Mouse (Mus musculus) lung, postnatal 10 days (tissue): ENCODE results near the gene Rpl36a.

ENCODE experiments used
- DNase-seq: peaks from one replicate; pipeline ENCODE4 v3.0.0; 2021

The Rpl36a gene

DNA sequence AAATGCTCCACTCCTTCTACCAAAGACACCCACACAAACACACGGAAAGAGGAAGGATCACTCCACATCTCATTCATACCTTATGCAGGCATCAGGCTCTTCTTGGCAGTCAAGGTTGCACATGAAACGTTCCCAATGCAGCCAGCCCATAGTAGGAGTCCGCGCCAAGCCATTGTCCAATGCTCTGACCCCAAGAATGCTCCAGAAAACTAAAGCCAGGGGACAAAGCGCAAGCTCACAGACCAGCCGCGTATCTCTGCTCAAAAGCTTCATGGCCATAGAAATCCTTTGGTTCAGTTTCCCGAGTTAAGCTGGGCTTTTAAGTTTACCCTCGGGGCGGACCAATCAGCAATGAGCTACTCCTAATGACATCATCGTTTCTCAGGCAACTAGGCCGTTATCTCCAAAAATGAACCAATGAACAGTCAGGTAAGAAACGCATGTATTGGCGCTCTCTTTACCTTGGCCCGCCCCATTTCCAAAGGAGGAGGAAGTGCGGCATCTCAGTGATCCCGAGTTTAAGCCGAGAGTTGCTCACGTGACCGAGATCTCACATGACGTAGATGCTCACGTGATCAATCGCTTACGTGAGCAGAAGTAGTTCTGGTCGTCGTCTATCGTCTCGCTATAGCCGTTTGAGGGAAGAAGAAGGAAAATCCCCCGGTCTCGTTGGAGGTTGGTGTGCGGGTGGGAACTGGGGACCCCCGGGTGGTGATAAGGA is 15.4 kb downstream of the Rpl36a start, which contains the start of the genes Gla and Hnrnph2:
TSS of gene Gla (minus strand) at position 467 of the 721 bp plus-strand sequence.
TSS of gene Hnrnph2 (plus strand) at position 521 of the 721 bp plus-strand sequence.
- DNase-seq, result peak; percentile 95

- DNase-seq, result no peak
Measured at GRCm38 (mm10) chrX:134601380-134602120, 16.1 kb downstream of the Rpl36a start.

GRCm38 (mm10) chrX:134609472-134609871 is 24.0 kb downstream of the Rpl36a start:
- peak; percentile 32 for DNase-seq

DNA sequence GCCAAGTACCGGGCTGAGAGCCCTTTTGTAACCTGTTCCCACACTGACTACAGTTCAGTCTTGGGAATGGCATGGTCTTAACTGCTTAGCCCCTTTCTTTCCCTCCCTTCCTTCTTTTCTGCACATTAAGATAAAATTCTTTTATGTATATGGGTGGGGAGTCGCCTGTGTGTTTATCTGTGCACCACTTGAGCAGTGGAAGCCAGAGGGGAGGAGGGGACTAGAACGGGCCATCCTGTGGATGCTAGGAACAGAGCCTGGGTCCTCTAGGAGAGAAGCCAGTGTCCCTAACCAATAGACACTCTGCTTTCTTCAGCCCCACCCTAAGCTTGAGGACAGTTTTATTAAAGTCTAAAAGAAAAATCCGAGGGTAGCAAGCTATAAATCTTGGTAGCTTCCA is 25.5 kb downstream of the Rpl36a start:
- DNase-seq, result no peak

- DNase-seq, result peak; percentile 82
Measured at GRCm38 (mm10) chrX:134612285-134612959, 27.0 kb downstream of the Rpl36a start.

- no peak for DNase-seq
Measured at GRCm38 (mm10) chrX:134614306-134614705, 28.9 kb downstream of the Rpl36a start.

- DNase-seq, result no peak
Measured at GRCm38 (mm10) chrX:134619695-134620094, 34.2 kb downstream of the Rpl36a start.

DNA sequence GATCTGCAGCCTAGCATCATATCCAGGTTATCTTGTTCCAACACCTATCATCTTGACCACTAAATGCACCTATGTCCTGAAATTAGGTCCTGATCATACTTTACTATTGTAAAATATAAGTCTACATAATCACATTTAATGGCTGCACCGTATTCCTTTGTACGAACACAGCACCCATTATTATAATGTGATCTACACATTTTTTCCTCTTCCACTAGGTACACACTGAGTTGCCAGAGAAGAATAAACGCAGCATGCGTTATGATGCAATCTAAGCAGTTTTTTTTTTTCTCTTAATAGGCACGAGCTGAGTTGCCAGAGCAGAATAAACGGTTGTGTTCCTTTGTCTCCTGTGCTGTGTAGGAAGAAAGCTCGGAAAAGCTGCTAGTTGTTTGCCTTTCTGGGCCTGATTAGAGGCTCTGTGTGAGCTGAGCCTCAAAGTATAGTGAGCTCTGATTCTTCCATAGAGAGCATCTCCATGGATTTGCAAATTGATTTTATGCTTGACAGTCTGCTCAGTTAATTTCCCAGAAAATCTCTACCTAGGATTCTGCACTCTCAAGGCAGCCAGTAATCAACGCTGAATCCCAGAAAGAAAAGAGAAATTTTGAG is 34.9 kb downstream of the Rpl36a start:
- DNase-seq, result no peak

- no peak for DNase-seq
Measured at GRCm38 (mm10) chrX:134621685-134622084, 36.2 kb downstream of the Rpl36a start.

GRCm38 (mm10) chrX:134623350-134623749 is 37.9 kb downstream of the Rpl36a start:
- no peak for DNase-seq

GRCm38 (mm10) chrX:134628200-134628599 is 42.7 kb downstream of the Rpl36a start:
- no peak for DNase-seq

DNA sequence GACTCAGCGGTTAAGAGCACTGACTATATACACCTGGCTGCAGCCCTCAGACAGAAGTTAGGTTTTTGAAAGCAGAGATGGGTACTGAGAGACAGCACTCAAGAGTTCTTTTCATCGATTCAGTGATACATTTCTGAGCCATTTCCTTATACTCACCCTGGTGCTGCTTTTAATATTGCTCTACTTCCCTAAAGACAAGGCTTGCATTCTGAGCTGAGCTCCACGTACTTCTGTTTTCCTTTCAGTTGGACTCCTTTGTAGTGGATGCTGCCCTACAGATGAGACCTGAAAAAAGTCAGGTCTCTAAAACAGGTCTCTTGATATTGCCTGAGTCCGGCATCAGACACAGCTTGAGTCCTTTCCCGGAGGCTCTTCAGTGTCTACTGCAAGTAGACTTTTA is 47.3 kb downstream of the Rpl36a start:
- no peak for DNase-seq

GRCm38 (mm10) chrX:134635111-134635510 is 49.7 kb downstream of the Rpl36a start:
- no peak for DNase-seq

DNA sequence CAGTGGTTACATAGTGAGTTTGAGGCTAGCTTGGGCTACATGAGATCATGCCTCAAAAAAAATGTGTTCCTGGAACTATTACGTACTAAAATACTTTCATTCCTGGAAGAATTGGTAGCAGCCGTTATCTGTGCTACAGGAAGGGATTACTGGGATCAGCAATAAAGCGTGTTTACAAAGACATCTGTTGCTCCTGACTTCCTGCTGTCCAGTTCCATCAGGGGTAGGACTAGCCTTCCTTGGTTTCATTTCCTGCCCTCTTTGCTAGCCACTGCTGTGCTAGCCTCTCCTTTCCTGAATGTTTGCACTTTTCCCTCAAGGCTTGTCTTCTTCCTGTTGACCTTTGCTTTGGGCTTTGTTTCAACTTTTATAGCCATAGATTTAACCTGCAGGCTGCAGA is 50.4 kb downstream of the Rpl36a start:
- peak; percentile 5 for DNase-seq
